Mouse (Mus musculus) myocyte (in vitro differentiated cells): ENCODE results near the gene Kcnc3. TPM values are rescaled to one million over a fixed set of nuclear protein-coding genes. Genes with fewer than 3 reads are reported as not detected.

Experiments used
- H3K27me3 ChIP-seq: one replicate; pipeline ENCODE4 v1.6.1; 2011; ENCODE audit not compliant: control insufficient read depth, insufficient read depth, insufficient read length
- H3K36me3 ChIP-seq: one replicate; pipeline ENCODE4 v1.6.1; 2011; ENCODE audit not compliant: control insufficient read depth, insufficient read depth
- H3K4me2 ChIP-seq: one replicate; pipeline ENCODE4 v1.6.1; 2011; ENCODE audit warnings: low read depth, control low read depth
- H3K4me3 ChIP-seq: one replicate; pipeline ENCODE4 v1.5.1; 2011; ENCODE audit warnings: mild to moderate bottlenecking, control low read depth, moderate library complexity
- H3K79me2 ChIP-seq: one replicate; pipeline ENCODE4 v1.6.1; 2011; ENCODE audit not compliant: control insufficient read depth, insufficient read depth
- H3ac ChIP-seq: one replicate; pipeline ENCODE4 v1.6.1; 2011; ENCODE audit not compliant: control insufficient read depth, insufficient read length
- CEBPB ChIP-seq: IDR thresholded peaks from 2 replicates; pipeline ENCODE4 v1.6.1; 2011; ENCODE audit warnings: mild to moderate bottlenecking, moderate library complexity; ENCODE audit not compliant: poor library complexity, insufficient read depth, severe bottlenecking
- E2F4 ChIP-seq: IDR thresholded peaks from one replicate; pipeline ENCODE4 v1.6.1; 2011; ENCODE audit warnings: mild to moderate bottlenecking, control low read depth, moderate library complexity; ENCODE audit not compliant: insufficient read depth
- MAX ChIP-seq: IDR thresholded peaks from one replicate; pipeline ENCODE4 v1.6.1; 2011; ENCODE audit warnings: low read depth, mild to moderate bottlenecking, control low read depth
- MYOD1 ChIP-seq, 3 experiments: IDR thresholded peaks; one replicate each; pipeline ENCODE4 v1.6.1; 2011; ENCODE audit warnings: control low read depth in 2 of 3, low read depth in 2 of 3, mild to moderate bottlenecking in 2 of 3, moderate library complexity in 1 of 3; ENCODE audit not compliant: insufficient read length in 2 of 3, control insufficient read depth in 1 of 3
- MYOG ChIP-seq, 3 experiments: IDR thresholded peaks; one replicate each; pipeline ENCODE4 v1.6.1; 2011; ENCODE audit warnings: control low read depth in 2 of 3, low read depth in 2 of 3, mild to moderate bottlenecking in 2 of 3; ENCODE audit not compliant: insufficient read length in 2 of 3, control insufficient read depth in 1 of 3, insufficient read depth in 1 of 3
- POLR2A ChIP-seq: IDR thresholded peaks from one replicate; pipeline ENCODE4 v1.6.1; 2011; ENCODE audit warnings: low read depth, mild to moderate bottlenecking, control low read depth, moderate library complexity; ENCODE audit not compliant: insufficient read length
- POLR2AphosphoS2 ChIP-seq: IDR thresholded peaks from one replicate; pipeline ENCODE4 v1.6.1; 2011; ENCODE audit warnings: low read depth, control low read depth; ENCODE audit not compliant: insufficient read length
- REST ChIP-seq: IDR thresholded peaks from one replicate; pipeline ENCODE4 v1.6.1; 2011; ENCODE audit warnings: mild to moderate bottlenecking, control low read depth, moderate library complexity; ENCODE audit not compliant: insufficient read depth, insufficient read length
- SRF ChIP-seq: IDR thresholded peaks from one replicate; pipeline ENCODE4 v1.6.1; 2011; ENCODE audit warnings: low read depth; ENCODE audit not compliant: control insufficient read depth, insufficient read length
- TCF12 ChIP-seq: IDR thresholded peaks from one replicate; pipeline ENCODE4 v1.6.1; 2011; ENCODE audit warnings: mild to moderate bottlenecking, control low read depth; ENCODE audit not compliant: poor library complexity, insufficient read depth, severe bottlenecking
- TCF3 ChIP-seq: IDR thresholded peaks from one replicate; pipeline ENCODE4 v1.6.1; 2011; ENCODE audit warnings: low read depth, control low read depth; ENCODE audit not compliant: insufficient read length
- USF1 ChIP-seq: IDR thresholded peaks from one replicate; pipeline ENCODE4 v1.6.1; 2011; ENCODE audit warnings: low read depth, mild to moderate bottlenecking, control low read depth, moderate library complexity
- polyA plus RNA-seq: library from polyadenylated mRNA; unstranded; fragments of >200 nt; fragmentation: generic; extraction: Trizol; gene quantifications from one replicate; pipeline ENCODE4 v1.2.1, GENCODE M21; 2012; ENCODE audit warnings: missing spikeins

Kcnc3 gene
- polyA plus RNA-seq, 1 experiment, result 0.92 TPM

DNA sequence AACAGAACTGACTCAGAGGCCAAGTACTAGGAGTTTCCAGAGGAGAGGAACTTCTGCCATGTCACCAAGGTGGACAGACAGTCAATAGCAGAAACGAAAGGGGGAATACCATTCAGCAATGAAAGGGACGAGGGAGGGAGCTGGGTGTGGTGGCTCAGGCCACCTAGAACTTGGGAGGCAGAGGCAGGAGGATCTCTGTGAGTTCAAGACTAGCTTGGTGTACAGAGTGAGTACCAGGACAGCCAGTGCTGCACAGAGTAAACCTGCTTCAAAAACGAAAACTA, 34.0 kb downstream of the Kcnc3 start:
- Histone ChIP-seq H3ac (no peak overlapping the region), H3K79me2 (no peaks in the 10 kb centered on the region), H3K4me3 (no peak overlapping the region), H3K4me2 (no peak overlapping the region), H3K27me3 (peaks cover 21% of the 10 kb centered on the region), H3K36me3 (no peaks in the 10 kb centered on the region)
- TF ChIP-seq USF1 (no peak), POLR2AphosphoS2 (no peak), E2F4 (no peak)

DNA sequence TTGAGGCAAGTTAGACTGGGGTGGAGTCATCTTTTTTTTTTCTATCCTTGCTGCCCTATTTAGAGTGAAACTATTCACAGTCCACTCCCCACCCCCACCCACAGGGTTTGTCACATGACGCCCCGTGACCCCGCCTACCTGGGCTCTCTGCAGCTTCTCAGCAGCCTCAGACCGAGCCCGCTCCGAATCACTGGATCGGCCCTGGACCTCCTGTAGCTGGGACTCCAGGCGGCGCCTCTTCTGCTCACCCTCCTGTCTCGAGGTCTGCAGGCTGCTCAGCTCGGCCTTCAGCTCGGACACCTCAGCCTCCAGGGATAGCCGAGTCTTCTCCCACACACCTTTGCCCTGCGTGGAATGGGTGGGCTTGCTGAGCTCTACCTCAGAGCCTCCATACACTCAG, 34.4 kb downstream of the Kcnc3 start:
- Histone ChIP-seq H3K4me3 (no peak overlapping the region), H3K79me2 (no peaks in the 10 kb centered on the region), H3ac (no peak overlapping the region), H3K36me3 (no peaks in the 10 kb centered on the region), H3K4me2 (no peak overlapping the region), H3K27me3 (peaks cover 24% of the 10 kb centered on the region)
- no peak for TF ChIP-seq MYOG (IDR thresholded peaks at IDR 0.05; ENCODE audit: control insufficient read depth in 1 of 3, insufficient read depth in 1 of 3, insufficient read length in 2 of 3, low read depth in 2 of 3)
- TF ChIP-seq TCF3, result no peak
- no peak for TF ChIP-seq TCF12
- TF ChIP-seq MYOD1 (IDR thresholded peaks at IDR 0.05; ENCODE audit: control insufficient read depth in 1 of 3, insufficient read length in 2 of 3, low read depth in 2 of 3), result no peak
- TF ChIP-seq REST, result no peak
- TF ChIP-seq USF1, result no peak
- no peak for TF ChIP-seq CEBPB
- no peak for TF ChIP-seq SRF
- TF ChIP-seq POLR2AphosphoS2, result no peak
- no peak for TF ChIP-seq POLR2A
- no peak for TF ChIP-seq MAX
- TF ChIP-seq E2F4, result no peak

DNA sequence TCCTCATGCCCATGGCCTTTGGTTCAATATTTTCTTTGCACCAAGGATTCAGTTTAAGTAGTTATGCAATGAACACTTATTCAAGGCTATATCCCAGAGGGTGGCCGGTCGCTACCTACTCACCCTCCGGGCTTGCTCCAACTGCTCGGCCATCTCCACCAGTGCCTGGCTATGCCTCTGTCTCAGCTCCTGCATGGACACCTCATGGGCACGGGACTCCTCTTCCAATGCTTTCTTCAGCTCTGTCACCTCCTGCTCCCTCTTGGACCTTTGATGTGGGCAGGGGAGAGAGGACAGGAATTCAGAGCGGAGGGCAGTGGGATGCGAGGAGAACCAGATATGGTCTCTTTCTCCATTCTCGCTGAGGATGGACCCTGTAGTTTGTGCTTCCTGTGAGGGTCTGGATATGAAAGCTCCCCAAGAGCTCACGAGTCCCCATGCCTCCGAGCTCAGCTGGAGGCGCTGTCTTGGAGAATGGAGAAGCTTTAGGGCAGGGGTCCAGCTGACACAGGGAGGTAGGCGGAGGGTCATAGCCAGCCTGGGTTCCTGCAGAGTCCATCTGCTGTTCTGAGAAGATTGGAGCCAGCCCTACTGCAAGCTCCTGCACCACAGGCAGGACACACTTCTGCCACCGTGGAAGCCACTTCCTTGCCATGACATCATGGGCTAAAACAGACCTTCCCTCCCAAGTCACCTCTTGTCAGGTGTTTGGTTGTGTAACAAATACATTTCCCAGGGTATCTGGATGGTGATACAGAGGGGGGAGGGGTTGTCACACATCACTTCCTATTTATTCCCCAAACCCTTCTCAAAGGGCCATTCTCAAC, 35.0 kb downstream of the Kcnc3 start:
- Histone ChIP-seq H3K79me2 (no peaks in the 10 kb centered on the region), H3ac (no peak overlapping the region), H3K36me3 (no peaks in the 10 kb centered on the region), H3K27me3 (peaks cover 30% of the 10 kb centered on the region), H3K4me3 (no peak overlapping the region), H3K4me2 (no peak overlapping the region)
- no peak for TF ChIP-seq TCF3
- no peak for TF ChIP-seq POLR2AphosphoS2
- no peak for TF ChIP-seq POLR2A
- TF ChIP-seq SRF, result no peak
- TF ChIP-seq TCF12, result no peak
- no peak for TF ChIP-seq MYOG (IDR thresholded peaks at IDR 0.05; ENCODE audit: control insufficient read depth in 1 of 3, insufficient read depth in 1 of 3, insufficient read length in 2 of 3, low read depth in 2 of 3)
- TF ChIP-seq MYOD1 (IDR thresholded peaks at IDR 0.05; ENCODE audit: control insufficient read depth in 1 of 3, insufficient read length in 2 of 3, low read depth in 2 of 3), result no peak
- no peak for TF ChIP-seq CEBPB
- TF ChIP-seq E2F4, result no peak
- TF ChIP-seq REST, result no peak
- TF ChIP-seq MAX, result no peak
- TF ChIP-seq USF1, result no peak

DNA sequence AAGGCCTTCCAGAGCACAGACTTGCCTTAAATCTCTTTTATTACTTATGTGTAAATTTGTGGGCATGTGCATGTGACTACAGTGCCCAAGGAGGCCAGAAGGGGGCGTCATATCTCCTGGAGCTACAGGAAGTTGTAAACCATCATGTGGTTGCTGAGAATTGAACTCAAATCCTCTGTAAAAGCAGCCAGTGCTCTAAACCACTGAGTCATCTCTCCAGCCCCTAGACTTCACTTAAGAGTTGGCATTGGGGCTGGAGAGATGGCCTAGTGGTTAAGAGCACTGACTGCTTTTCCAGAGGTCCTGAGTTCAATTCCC, 35.6 kb downstream of the Kcnc3 start:
- TF ChIP-seq USF1 (no peak), SRF (no peak), TCF3 (no peak), REST (no peak), CEBPB (no peak), POLR2AphosphoS2 (no peak), TCF12 (no peak), MYOD1 (IDR thresholded peaks at IDR 0.05; ENCODE audit: control insufficient read depth in 1 of 3, insufficient read length in 2 of 3, low read depth in 2 of 3) (no peak), MAX (no peak), MYOG (IDR thresholded peaks at IDR 0.05; ENCODE audit: control insufficient read depth in 1 of 3, insufficient read depth in 1 of 3, insufficient read length in 2 of 3, low read depth in 2 of 3) (no peak), POLR2A (no peak), E2F4 (no peak)
- Histone ChIP-seq H3K36me3 (no peaks in the 10 kb centered on the region), H3K79me2 (no peaks in the 10 kb centered on the region), H3K27me3 (peaks cover 36% of the 10 kb centered on the region), H3K4me3 (no peak overlapping the region), H3ac (no peak overlapping the region), H3K4me2 (no peak overlapping the region)

DNA sequence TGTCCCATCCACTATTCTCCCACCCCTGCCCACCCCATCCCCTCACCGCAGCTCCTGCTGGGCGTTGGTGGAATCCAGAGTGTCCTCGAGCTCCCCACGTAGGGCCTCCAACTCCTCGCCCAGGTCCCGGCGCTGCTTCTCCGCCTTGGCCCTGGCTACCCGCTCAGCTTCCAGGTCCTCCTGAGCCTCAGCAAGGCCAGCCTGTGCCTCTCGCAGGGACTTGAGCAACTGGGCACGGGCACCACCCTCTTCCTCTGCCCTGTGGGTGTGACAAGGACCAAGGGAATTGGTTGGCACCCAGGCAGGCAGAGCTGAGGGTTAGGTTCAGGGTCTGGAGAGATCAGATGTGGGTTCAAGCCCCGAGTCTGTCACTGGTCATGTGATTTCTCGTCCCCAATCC, 36.5 kb downstream of the Kcnc3 start:
- H3ac ChIP-seq, result no peak overlapping the region
- TF ChIP-seq TCF3 (no peak), MYOG (IDR thresholded peaks at IDR 0.05; ENCODE audit: control insufficient read depth in 1 of 3, insufficient read depth in 1 of 3, insufficient read length in 2 of 3, low read depth in 2 of 3) (no peak), SRF (no peak)

More for the DNA sequence above, 36.5 kb downstream of the Kcnc3 start:
- Histone ChIP-seq H3K36me3 (no peaks in the 10 kb centered on the region), H3K79me2 (no peaks in the 10 kb centered on the region), H3K27me3 (peaks cover 45% of the 10 kb centered on the region), H3K4me2 (no peak overlapping the region), H3K4me3 (no peak overlapping the region)
